Mouse (Mus musculus): ENCODE data around the gene Rasgrf1. TPM values are rescaled to one million over a fixed set of nuclear protein-coding genes. Genes with fewer than 3 reads are reported as not detected.
A peak's percentile ranks its signal among the peaks of the same experiment; 100 is the strongest.

The Rasgrf1 gene
- polyA plus RNA-seq, 1 experiment, result 3.8 TPM

DNA sequence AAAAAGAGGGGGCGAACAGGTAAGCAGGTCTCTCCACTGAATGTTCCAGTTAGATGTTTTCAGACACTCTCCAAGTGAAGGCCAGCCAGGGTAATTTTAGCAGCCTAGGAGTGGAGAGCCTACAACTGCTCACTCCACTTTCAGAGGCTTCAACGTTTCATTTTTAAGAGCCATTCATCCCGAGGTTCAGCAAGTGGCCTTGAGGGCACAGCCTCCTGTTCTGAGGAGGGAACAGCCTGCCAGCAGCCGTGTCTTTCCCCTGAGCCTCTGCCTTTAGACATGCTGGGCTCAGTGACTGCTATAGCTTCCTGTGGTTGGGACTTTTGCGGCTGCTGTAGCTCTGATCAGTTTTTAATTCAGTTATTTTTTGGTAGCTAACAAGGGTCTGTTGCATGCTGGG lies 38.9 kb downstream of the Rasgrf1 start:
- H3K36me3 ChIP-seq (ENCODE audit: control insufficient read depth, insufficient read depth, low read length), result no peaks in the 10 kb centered on the region
- no peaks in the 10 kb centered on the region for H3K4me1 ChIP-seq (ENCODE audit: control insufficient read depth, insufficient read depth, low read length)
- no peak overlapping the region for H3K27ac ChIP-seq (ENCODE audit: control insufficient read depth, insufficient read depth, low read depth, low read length)
- H3K27me3 ChIP-seq (ENCODE audit: control insufficient read depth, insufficient read depth, low read length), result no peaks in the 10 kb centered on the region
- no peak for TF ChIP-seq CTCF (IDR thresholded peaks at IDR 0.05; ENCODE audit: control insufficient read depth, insufficient read depth, insufficient replicate concordance, low read depth, low read length)
- no peak for TF ChIP-seq POLR2A (IDR thresholded peaks at IDR 0.05; ENCODE audit: control insufficient read depth, low read depth, low read length)
- H3K4me3 ChIP-seq (ENCODE audit: control insufficient read depth, low read depth, low read length), result no peak overlapping the region

DNA sequence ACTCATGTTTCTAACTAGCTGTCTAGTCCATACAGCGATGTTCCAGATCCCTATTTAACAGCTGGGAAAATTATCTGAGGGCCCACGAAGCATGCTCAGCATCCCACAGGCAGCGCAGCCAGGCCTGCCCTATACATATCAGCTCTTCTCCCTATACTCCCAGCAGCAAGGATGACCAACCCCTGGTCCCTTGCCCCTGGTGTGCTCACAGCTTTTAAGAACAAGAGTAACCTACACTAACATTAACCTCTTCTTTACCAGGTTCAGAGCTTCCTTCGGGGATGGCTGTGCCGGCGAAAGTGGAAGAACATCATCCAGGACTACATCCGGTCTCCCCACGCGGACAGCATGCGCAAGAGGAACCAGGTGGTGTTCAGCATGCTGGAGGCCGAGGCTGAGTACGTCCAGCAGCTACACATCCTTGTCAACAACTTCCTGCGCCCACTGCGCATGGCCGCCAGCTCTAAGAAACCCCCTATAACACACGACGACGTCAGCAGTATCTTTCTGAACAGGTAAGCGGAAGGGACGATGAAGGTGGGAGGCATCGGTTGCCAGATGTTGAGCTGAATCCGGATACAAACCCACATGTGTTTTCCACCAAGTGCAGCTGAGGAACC lies 44.0 kb downstream of the Rasgrf1 start:
- Histone ChIP-seq H3K27ac (ENCODE audit: control insufficient read depth, insufficient read depth, low read depth, low read length) (no peak overlapping the region), H3K36me3 (ENCODE audit: control insufficient read depth, insufficient read depth, low read length) (no peaks in the 10 kb centered on the region), H3K27me3 (ENCODE audit: control insufficient read depth, insufficient read depth, low read length) (no peaks in the 10 kb centered on the region), H3K4me3 (ENCODE audit: control insufficient read depth, low read depth, low read length) (no peak overlapping the region), H3K4me1 (ENCODE audit: control insufficient read depth, insufficient read depth, low read length) (no peaks in the 10 kb centered on the region; the same call in 1 of the 2 replicates)
- no peak for TF ChIP-seq CTCF (IDR thresholded peaks at IDR 0.05; ENCODE audit: control insufficient read depth, insufficient read depth, insufficient replicate concordance, low read depth, low read length)
- TF ChIP-seq POLR2A (IDR thresholded peaks at IDR 0.05; ENCODE audit: control insufficient read depth, low read depth, low read length), result no peak

GRCm38 (mm10) chr9:89954860-89955479 lies 45.3 kb downstream of the Rasgrf1 start:
- Histone ChIP-seq H3K27ac (ENCODE audit: control insufficient read depth, insufficient read depth, low read depth, low read length) (no peak overlapping the region), H3K4me1 (ENCODE audit: control insufficient read depth, insufficient read depth, low read length) (no peaks in the 10 kb centered on the region; the same call in 1 of the 2 replicates), H3K4me3 (ENCODE audit: control insufficient read depth, low read depth, low read length) (no peak overlapping the region), H3K36me3 (ENCODE audit: control insufficient read depth, insufficient read depth, low read length) (no peaks in the 10 kb centered on the region), H3K27me3 (ENCODE audit: control insufficient read depth, insufficient read depth, low read length) (no peaks in the 10 kb centered on the region)
- TF ChIP-seq POLR2A (IDR thresholded peaks at IDR 0.05; ENCODE audit: control insufficient read depth, low read depth, low read length), result no peak
- no peak for TF ChIP-seq CTCF (IDR thresholded peaks at IDR 0.05; ENCODE audit: control insufficient read depth, insufficient read depth, insufficient replicate concordance, low read depth, low read length)

DNA sequence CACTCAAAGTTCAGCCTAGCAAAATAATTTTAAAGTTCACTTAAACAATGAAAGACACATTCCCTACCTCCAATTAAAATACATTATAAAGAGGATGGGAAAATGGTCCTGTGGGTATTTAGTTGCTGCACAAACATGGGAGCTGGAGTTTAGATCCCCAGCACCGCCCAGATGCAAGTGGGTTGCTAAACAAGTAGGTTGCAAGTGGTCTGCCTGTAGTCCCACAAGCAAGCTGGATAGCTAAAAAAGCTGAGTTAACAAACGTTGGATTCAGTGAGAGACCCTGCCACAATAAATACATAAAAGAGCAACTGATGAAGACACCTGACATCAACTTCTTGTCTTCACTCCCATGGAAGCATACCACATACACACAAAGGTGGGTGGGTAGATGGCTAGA lies 49.3 kb downstream of the Rasgrf1 start:
- TF ChIP-seq POLR2A (IDR thresholded peaks at IDR 0.05; ENCODE audit: control insufficient read depth, low read depth, low read length) (no peak), CTCF (IDR thresholded peaks at IDR 0.05; ENCODE audit: control insufficient read depth, insufficient read depth, insufficient replicate concordance, low read depth, low read length) (no peak)
- Histone ChIP-seq H3K4me1 (ENCODE audit: control insufficient read depth, insufficient read depth, low read length) (no peaks in the 10 kb centered on the region; the same call in 1 of the 2 replicates), H3K27ac (ENCODE audit: control insufficient read depth, insufficient read depth, low read depth, low read length) (no peak overlapping the region), H3K27me3 (ENCODE audit: control insufficient read depth, insufficient read depth, low read length) (no peaks in the 10 kb centered on the region), H3K4me3 (ENCODE audit: control insufficient read depth, low read depth, low read length) (no peak overlapping the region), H3K36me3 (ENCODE audit: control insufficient read depth, insufficient read depth, low read length) (no peaks in the 10 kb centered on the region)

DNA sequence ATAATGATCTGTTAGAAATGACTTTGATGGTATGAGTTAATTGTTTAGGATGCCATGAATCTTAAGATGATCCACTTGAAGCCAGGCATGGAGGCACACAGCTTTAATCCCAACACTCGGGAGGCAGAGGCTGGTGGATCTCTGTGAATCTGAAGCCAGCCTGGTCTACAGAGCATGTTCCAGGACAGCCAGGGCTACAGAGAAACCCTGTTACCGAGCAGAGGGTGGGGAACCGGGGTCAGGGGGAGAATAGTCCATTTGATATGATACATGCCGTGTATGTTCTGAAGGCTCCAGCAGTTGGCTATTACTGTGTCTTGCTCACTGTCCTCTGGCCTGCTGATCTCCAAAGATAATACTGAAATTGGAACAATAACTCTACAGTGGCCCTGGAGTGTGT lies 54.4 kb downstream of the Rasgrf1 start:
- Histone ChIP-seq H3K27me3 (ENCODE audit: control insufficient read depth, insufficient read depth, low read length) (no peaks in the 10 kb centered on the region), H3K27ac (ENCODE audit: control insufficient read depth, insufficient read depth, low read depth, low read length) (no peak overlapping the region), H3K36me3 (ENCODE audit: control insufficient read depth, insufficient read depth, low read length) (no peaks in the 10 kb centered on the region), H3K4me1 (ENCODE audit: control insufficient read depth, insufficient read depth, low read length) (no peaks in the 10 kb centered on the region), H3K4me3 (ENCODE audit: control insufficient read depth, low read depth, low read length) (no peak overlapping the region)
- TF ChIP-seq CTCF (IDR thresholded peaks at IDR 0.05; ENCODE audit: control insufficient read depth, insufficient read depth, insufficient replicate concordance, low read depth, low read length), result no peak
- no peak for TF ChIP-seq POLR2A (IDR thresholded peaks at IDR 0.05; ENCODE audit: control insufficient read depth, low read depth, low read length)

DNA sequence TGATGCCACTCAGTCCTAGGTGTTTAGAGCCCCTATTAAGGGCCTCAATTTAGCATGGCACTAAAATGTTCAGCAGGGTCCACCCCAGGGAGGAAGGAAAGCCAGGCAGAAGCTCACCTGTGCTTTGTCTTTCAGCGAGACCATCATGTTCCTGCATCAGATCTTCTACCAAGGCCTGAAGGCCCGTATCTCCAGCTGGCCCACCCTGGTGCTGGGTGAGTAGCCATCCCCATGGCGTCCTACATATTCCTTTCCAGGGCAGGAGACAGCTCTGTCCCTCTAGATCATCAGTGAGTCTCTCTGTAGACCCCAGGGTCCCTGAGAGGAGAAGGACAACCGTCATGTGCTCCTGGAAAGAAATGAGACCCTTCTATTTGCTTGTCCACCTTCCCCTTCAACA lies 58.0 kb downstream of the Rasgrf1 start:
- H3K36me3 ChIP-seq (ENCODE audit: control insufficient read depth, insufficient read depth, low read length), result no peaks in the 10 kb centered on the region
- H3K4me3 ChIP-seq (ENCODE audit: control insufficient read depth, low read depth, low read length), result no peak overlapping the region
- peaks cover 4% of the 10 kb centered on the region for H3K4me1 ChIP-seq (ENCODE audit: control insufficient read depth, insufficient read depth, low read length)
- TF ChIP-seq POLR2A (IDR thresholded peaks at IDR 0.05; ENCODE audit: control insufficient read depth, low read depth, low read length) (no peak), CTCF (IDR thresholded peaks at IDR 0.05; ENCODE audit: control insufficient read depth, insufficient read depth, insufficient replicate concordance, low read depth, low read length) (no peak)
- H3K27me3 ChIP-seq (ENCODE audit: control insufficient read depth, insufficient read depth, low read length), result no peaks in the 10 kb centered on the region
- no peak overlapping the region for H3K27ac ChIP-seq (ENCODE audit: control insufficient read depth, insufficient read depth, low read depth, low read length)

DNA sequence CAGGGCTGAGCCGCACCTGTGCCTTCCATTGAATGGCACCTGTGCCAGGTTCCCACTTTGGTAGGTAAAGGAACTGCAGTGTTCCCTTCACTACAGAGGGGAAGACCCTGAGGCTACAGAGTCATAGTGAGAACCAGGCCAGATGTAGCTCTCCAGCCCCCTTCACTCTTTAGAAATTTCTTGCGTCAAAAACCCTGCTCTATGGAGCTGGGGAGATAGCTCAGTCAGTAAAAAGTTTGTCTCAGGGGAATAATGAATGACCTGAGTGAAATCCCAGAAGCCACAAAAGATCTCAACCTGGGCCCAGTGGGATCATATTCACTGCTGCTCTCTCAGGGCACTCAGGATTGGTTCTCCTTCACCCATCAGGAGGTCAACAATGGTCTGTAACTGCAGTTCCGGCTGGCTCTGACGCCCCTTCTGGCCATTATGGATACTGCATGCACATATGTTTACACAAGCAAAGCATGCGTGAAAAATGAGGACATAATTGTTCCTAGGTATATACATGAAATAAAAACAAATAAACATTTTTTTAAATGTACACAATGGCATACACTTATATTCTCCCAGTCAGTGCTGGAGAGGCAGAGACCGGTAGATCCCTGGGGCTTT lies 59.2 kb downstream of the Rasgrf1 start:
- no peaks in the 10 kb centered on the region for H3K27me3 ChIP-seq (ENCODE audit: control insufficient read depth, insufficient read depth, low read length)

More for the DNA sequence above, 59.2 kb downstream of the Rasgrf1 start:
- peaks cover 4% of the 10 kb centered on the region for H3K4me1 ChIP-seq (ENCODE audit: control insufficient read depth, insufficient read depth, low read length)
- H3K36me3 ChIP-seq (ENCODE audit: control insufficient read depth, insufficient read depth, low read length), result no peaks in the 10 kb centered on the region
- H3K4me3 ChIP-seq (ENCODE audit: control insufficient read depth, low read depth, low read length), result no peak overlapping the region
- TF ChIP-seq CTCF (IDR thresholded peaks at IDR 0.05; ENCODE audit: control insufficient read depth, insufficient read depth, insufficient replicate concordance, low read depth, low read length) (peak; percentile 27; the same call in 1 of the 2 replicates), POLR2A (IDR thresholded peaks at IDR 0.05; ENCODE audit: control insufficient read depth, low read depth, low read length) (no peak)
- no peak overlapping the region for H3K27ac ChIP-seq (ENCODE audit: control insufficient read depth, insufficient read depth, low read depth, low read length)

Measured in testis, adult 2 months (tissue).